Comparison of ENCODE assay signal across 20 mouse cellular contexts in the genomic region with DNA sequence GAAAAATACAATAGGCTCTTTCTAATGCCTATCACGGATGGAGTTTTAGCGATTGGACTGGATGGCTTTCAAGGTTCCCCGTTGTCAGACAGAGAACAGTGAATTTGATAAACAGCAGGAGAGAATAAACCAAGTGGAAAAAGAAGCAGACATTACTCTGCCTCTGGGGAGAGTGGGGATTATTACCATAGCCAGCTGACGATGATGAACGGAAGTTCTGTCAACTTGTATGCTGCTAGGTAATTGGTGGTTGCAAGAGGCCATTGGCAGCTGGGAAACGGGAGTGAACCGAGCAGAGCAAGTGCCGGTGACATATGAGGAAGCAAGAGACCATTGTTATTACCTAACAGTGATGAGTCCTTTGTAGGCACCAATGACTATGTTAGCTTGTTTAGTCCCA.
DNase-seq lines count a peak whose midpoint lies in the region; ATAC-seq and TF ChIP-seq lines count a peak whose summit lies in the region.
"Had no signal": no experiment of that assay in that cellular context is flagged by ENCODE, and none has a peak within 500 bp of the region (broad histone marks: within the 10 kb centered on the region; RNA-seq: fewer than 3 reads in every experiment).

No protein-coding gene starts in this region.

- TF ChIP-seq CTCF in midbrain, postnatal 0 days (IDR thresholded peaks at IDR 0.05), result no peak

- H3K27ac ChIP-seq in hindbrain, embryonic 14.5 days, result no peak overlapping the region
- no peak overlapping the region for H3K27ac ChIP-seq in midbrain, postnatal 0 days (ENCODE audit: low read depth, low read length)
- H3K27ac ChIP-seq: embryonic facial prominence, embryonic 10.5 days; heart, embryonic 15.5 days; liver, embryonic 13.5 days had no signal

- H3K9me3 ChIP-seq in hindbrain, embryonic 14.5 days (ENCODE audit: control insufficient read depth, low read length), result no peaks in the 10 kb centered on the region
- no peaks in the 10 kb centered on the region for H3K9me3 ChIP-seq in midbrain, postnatal 0 days (ENCODE audit: low read length)
- H3K9me3 ChIP-seq: embryonic facial prominence, embryonic 10.5 days; heart, embryonic 15.5 days; liver, embryonic 13.5 days had no signal

- H3K36me3 ChIP-seq in hindbrain, embryonic 14.5 days (replicated peaks; ENCODE audit: control insufficient read depth, insufficient read depth), result no peaks in the 10 kb centered on the region
- H3K36me3 ChIP-seq in midbrain, postnatal 0 days (ENCODE audit: insufficient read depth, low read length), result no peaks in the 10 kb centered on the region
- H3K36me3 ChIP-seq: embryonic facial prominence, embryonic 10.5 days; heart, embryonic 15.5 days; liver, embryonic 13.5 days had no signal

- intact Hi-C loops in left cerebral cortex, postnatal 4 days (cut with DNase I), result no loop called here

- H3K4me2 ChIP-seq in hindbrain, embryonic 14.5 days (replicated peaks), result no peak overlapping the region
- no peak overlapping the region for H3K4me2 ChIP-seq in midbrain, postnatal 0 days (ENCODE audit: low read depth, low read length, poor library complexity, severe bottlenecking)
- H3K4me2 ChIP-seq: heart, embryonic 15.5 days; liver, embryonic 13.5 days had no signal

- 39% methylated on average over 8 of the region's 8 CpGs for WGBS in hindbrain, embryonic 14.5 days
- WGBS in midbrain, postnatal 0 days, result 45% methylated on average over 8 of the region's 8 CpGs

- no peaks in the 10 kb centered on the region for H3K27me3 ChIP-seq in hindbrain, embryonic 14.5 days (ENCODE audit: control insufficient read depth, insufficient read depth, low read length)
- no peaks in the 10 kb centered on the region for H3K27me3 ChIP-seq in midbrain, postnatal 0 days (ENCODE audit: insufficient read depth, low read length)
- H3K27me3 ChIP-seq: heart, embryonic 15.5 days; liver, embryonic 13.5 days had no signal

- ATAC-seq in hindbrain, embryonic 14.5 days (ENCODE audit: low FRiP score), result no peak
- ATAC-seq in midbrain, postnatal 0 days (ENCODE audit: low FRiP score), result no peak; the same call in 1 of the 2 replicates
- no peak for ATAC-seq in inflammation-experienced regulatory T-cells, adult 6 months
- ATAC-seq: intestine, embryonic 16.5 days had no signal

- peak; percentile 46 to 51 for DNase-seq in cerebellum, postnatal 10 days
- DNase-seq in cerebellum, postnatal 4 days (ENCODE audit: low spot score in 2 of 2), result no peak
- peak; percentile 20 for DNase-seq in left cerebral cortex, postnatal 4 days
- DNase-seq in left cerebral cortex, adult 8-10 months (ENCODE audit: low spot score in 2 of 2), result no peak
- peak; percentile 51 for DNase-seq in hindbrain, embryonic 14.5 days (ENCODE audit: low spot score)
- DNase-seq in midbrain, postnatal 0 days (ENCODE audit: low spot score), result peak; percentile 75
- no peak for DNase-seq in c-Kit-positive CD71-positive TER-119-positive erythroid progenitor cells, embryonic 14.5 days (ENCODE audit: low spot score)
- DNase-seq: adrenal gland, postnatal 10 days; cerebellum, adult 9-10 months; heart, postnatal 4 days; kidney, postnatal 36 days; liver, embryonic 13.5 days; lung, adult 2 months; lung, postnatal 14 days; thymus, adult 2 months; thymus, postnatal 4 days had no signal

- no peak overlapping the region for H3K4me3 ChIP-seq in hindbrain, embryonic 14.5 days (replicated peaks; ENCODE audit: low read length)
- H3K4me3 ChIP-seq in midbrain, postnatal 0 days (ENCODE audit: low read depth, low read length), result no peak overlapping the region
- H3K4me3 ChIP-seq: embryonic facial prominence, embryonic 10.5 days; heart, embryonic 15.5 days; liver, embryonic 13.5 days had no signal

- no peak overlapping the region for H3K9ac ChIP-seq in hindbrain, embryonic 14.5 days
- no peak overlapping the region for H3K9ac ChIP-seq in midbrain, postnatal 0 days (replicated peaks; ENCODE audit: low read length, poor library complexity, severe bottlenecking)
- H3K9ac ChIP-seq: heart, embryonic 15.5 days; liver, embryonic 13.5 days had no signal

- H3K4me1 ChIP-seq in hindbrain, embryonic 14.5 days (replicated peaks; ENCODE audit: control insufficient read depth, insufficient read depth, low read length), result no peaks in the 10 kb centered on the region
- no peaks in the 10 kb centered on the region for H3K4me1 ChIP-seq in midbrain, postnatal 0 days (ENCODE audit: insufficient read depth, low read length)
- H3K4me1 ChIP-seq: embryonic facial prominence, embryonic 10.5 days; heart, embryonic 15.5 days; liver, embryonic 13.5 days had no signal

Comparison
In these comparisons a context has a peak if more than half of its experiments do, and no peak if none do; other contexts are left out.
1. DNase-seq: peak in cerebellum, postnatal 10 days (2 of 2), left cerebral cortex, postnatal 4 days (single experiment), hindbrain, embryonic 14.5 days (single experiment) and midbrain, postnatal 0 days (single experiment); none in cerebellum, postnatal 4 days (0 of 2), left cerebral cortex, adult 8-10 months (0 of 2) and c-Kit-positive CD71-positive TER-119-positive erythroid progenitor cells, embryonic 14.5 days (single experiment).